Mouse (Mus musculus): ENCODE measurements around the gene Ptprk. TPM values are rescaled to one million over a fixed set of nuclear protein-coding genes. Genes with fewer than 3 reads are reported as not detected.

The Ptprk gene
- total and polyA plus RNA-seq, 2 experiments from 2014 or later, result 25.6 to 70.3 TPM

GRCm38 (mm10) chr10:28366065-28366677, 291.6 kb downstream of the Ptprk start:
- 89% methylated on average over 5 of the region's 5 CpGs for WGBS
- DNase-seq (ENCODE audit: low spot score) (no peak), ATAC-seq (ENCODE audit: insufficient read depth, low read depth) (no peak)
- H3K27me3 ChIP-seq (ENCODE audit: control insufficient read depth, insufficient read depth, low read length), result no peaks in the 10 kb centered on the region
- no peaks in the 10 kb centered on the region for H3K36me3 ChIP-seq (replicated peaks; ENCODE audit: control insufficient read depth, insufficient read depth, low read length)
- no peaks in the 10 kb centered on the region for H3K9me3 ChIP-seq (replicated peaks; ENCODE audit: control insufficient read depth, low read length)
- TF ChIP-seq CTCF (IDR thresholded peaks at IDR 0.05; ENCODE audit: low read depth) (no peak), EP300 (IDR thresholded peaks at IDR 0.05; ENCODE audit: low read depth) (no peak)
- H3K4me3 ChIP-seq (ENCODE audit: low read depth, low read length), result no peak overlapping the region
- no peak overlapping the region for H3K9ac ChIP-seq (replicated peaks; ENCODE audit: low read depth, low read length)
- no peak overlapping the region for H3K4me2 ChIP-seq (ENCODE audit: low read depth, low read length)
- no peak overlapping the region for H3K27ac ChIP-seq (ENCODE audit: low read depth)
- 0 out of 2 replicates have a peak, but pooled peaks cover 10% of the 10 kb centered on the region for H3K4me1 ChIP-seq (ENCODE audit: control insufficient read depth, insufficient read depth)

DNA sequence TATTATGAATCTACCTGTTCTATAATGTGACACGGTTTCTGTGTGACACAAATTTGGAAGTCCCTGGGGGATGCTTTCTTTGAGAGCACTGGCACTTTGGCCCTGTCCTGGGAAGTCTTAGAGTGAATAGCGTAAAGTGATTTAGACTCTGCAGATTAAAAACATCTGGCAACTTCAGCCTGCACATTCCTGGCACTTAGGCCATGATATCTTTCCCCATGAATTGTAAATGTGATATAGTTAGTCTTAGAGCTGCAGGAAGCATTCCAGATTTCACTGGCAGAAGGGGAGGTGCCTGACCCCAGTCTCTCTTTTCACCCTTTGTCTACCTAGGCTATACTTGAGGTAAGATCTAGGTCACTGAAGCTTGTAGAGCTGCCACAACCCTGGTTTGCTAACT, 295.2 kb downstream of the Ptprk start:
- H3K27me3 ChIP-seq (ENCODE audit: control insufficient read depth, insufficient read depth, low read length), result no peaks in the 10 kb centered on the region
- no peak overlapping the region for H3K9ac ChIP-seq (replicated peaks; ENCODE audit: low read depth, low read length)
- H3K4me3 ChIP-seq (ENCODE audit: low read depth, low read length), result no peak overlapping the region
- no peaks in the 10 kb centered on the region for H3K9me3 ChIP-seq (replicated peaks; ENCODE audit: control insufficient read depth, low read length)
- H3K27ac ChIP-seq (ENCODE audit: low read depth), result no peak overlapping the region
- no peak overlapping the region for H3K4me2 ChIP-seq (ENCODE audit: low read depth, low read length)
- 0 out of 2 replicates have a peak, but pooled peaks cover 7% of the 10 kb centered on the region for H3K4me1 ChIP-seq (ENCODE audit: control insufficient read depth, insufficient read depth)
- no peaks in the 10 kb centered on the region for H3K36me3 ChIP-seq (replicated peaks; ENCODE audit: control insufficient read depth, insufficient read depth, low read length)
- ATAC-seq (ENCODE audit: insufficient read depth, low read depth), result no peak
- 18% methylated on average over 2 of the region's 2 CpGs for WGBS
- TF ChIP-seq EP300 (IDR thresholded peaks at IDR 0.05; ENCODE audit: low read depth), result no peak
- TF ChIP-seq CTCF (IDR thresholded peaks at IDR 0.05; ENCODE audit: low read depth), result no peak
- DNase-seq (ENCODE audit: low spot score), result no peak

GRCm38 (mm10) chr10:28374874-28375273, 300.3 kb downstream of the Ptprk start:
- no peaks in the 10 kb centered on the region for H3K9me3 ChIP-seq (replicated peaks; ENCODE audit: control insufficient read depth, low read length)
- WGBS, result 83% methylated on average over 1 of the region's 1 CpGs
- H3K9ac ChIP-seq (replicated peaks; ENCODE audit: low read depth, low read length), result no peak overlapping the region
- H3K4me2 ChIP-seq (ENCODE audit: low read depth, low read length), result no peak overlapping the region
- no peak overlapping the region for H3K4me3 ChIP-seq (ENCODE audit: low read depth, low read length)
- H3K27ac ChIP-seq (ENCODE audit: low read depth), result no peak overlapping the region
- DNase-seq (ENCODE audit: low spot score) (no peak), ATAC-seq (ENCODE audit: insufficient read depth, low read depth) (no peak)
- H3K4me1 ChIP-seq (ENCODE audit: control insufficient read depth, insufficient read depth), result 0 out of 2 replicates have a peak, but pooled peaks cover 4% of the 10 kb centered on the region
- no peak for TF ChIP-seq EP300 (IDR thresholded peaks at IDR 0.05; ENCODE audit: low read depth)
- no peak for TF ChIP-seq CTCF (IDR thresholded peaks at IDR 0.05; ENCODE audit: low read depth)
- no peaks in the 10 kb centered on the region for H3K36me3 ChIP-seq (replicated peaks; ENCODE audit: control insufficient read depth, insufficient read depth, low read length)
- no peaks in the 10 kb centered on the region for H3K27me3 ChIP-seq (ENCODE audit: control insufficient read depth, insufficient read depth, low read length)

DNA sequence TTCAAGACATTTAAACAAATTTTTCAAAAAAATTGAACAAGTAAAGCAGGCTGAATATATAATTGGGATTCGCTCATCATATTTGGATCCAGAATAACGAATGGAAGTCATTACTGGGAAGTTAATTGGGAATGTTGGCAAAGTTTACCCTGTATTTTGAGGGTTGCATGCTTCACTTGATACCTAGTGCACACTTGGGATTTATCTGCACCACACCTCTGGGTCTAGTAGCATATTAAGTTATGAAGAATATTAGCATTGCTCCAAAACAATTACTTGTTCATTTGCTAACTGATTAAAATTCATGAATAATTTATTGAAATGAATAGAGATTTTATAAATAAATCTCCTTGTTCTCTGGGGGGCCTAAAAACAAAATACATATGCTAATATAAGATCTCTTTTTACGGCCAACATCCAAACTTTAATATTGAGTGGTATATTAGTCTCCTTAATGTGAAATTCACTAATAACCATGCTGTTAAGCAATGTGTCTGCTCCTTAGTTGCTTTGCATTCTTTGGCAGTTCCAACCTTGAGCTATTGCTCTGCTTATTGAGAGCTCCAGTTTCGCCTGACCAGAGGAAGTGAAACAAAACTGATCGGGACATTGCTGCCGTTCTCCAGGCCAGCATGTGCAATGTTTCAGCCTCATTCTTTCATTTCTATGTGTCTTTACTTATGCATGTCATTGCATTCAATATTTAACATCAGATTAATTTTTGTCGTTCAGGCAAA, 305.3 kb downstream of the Ptprk start:
- ATAC-seq (ENCODE audit: insufficient read depth, low read depth) (no peak), DNase-seq (ENCODE audit: low spot score) (no peak)
- Histone ChIP-seq H3K4me3 (ENCODE audit: low read depth, low read length) (no peak overlapping the region), H3K36me3 (replicated peaks; ENCODE audit: control insufficient read depth, insufficient read depth, low read length) (peaks cover 8% of the 10 kb centered on the region; the same call in 1 of the 2 replicates), H3K9me3 (replicated peaks; ENCODE audit: control insufficient read depth, low read length) (no peaks in the 10 kb centered on the region), H3K27ac (ENCODE audit: low read depth) (no peak overlapping the region), H3K27me3 (ENCODE audit: control insufficient read depth, insufficient read depth, low read length) (no peaks in the 10 kb centered on the region), H3K4me1 (ENCODE audit: control insufficient read depth, insufficient read depth) (no peaks in the 10 kb centered on the region), H3K9ac (replicated peaks; ENCODE audit: low read depth, low read length) (no peak overlapping the region), H3K4me2 (ENCODE audit: low read depth, low read length) (no peak overlapping the region)
- WGBS, result 90% methylated on average over 7 of the region's 7 CpGs
- TF ChIP-seq EP300 (IDR thresholded peaks at IDR 0.05; ENCODE audit: low read depth) (no peak), CTCF (IDR thresholded peaks at IDR 0.05; ENCODE audit: low read depth) (no peak)

DNA sequence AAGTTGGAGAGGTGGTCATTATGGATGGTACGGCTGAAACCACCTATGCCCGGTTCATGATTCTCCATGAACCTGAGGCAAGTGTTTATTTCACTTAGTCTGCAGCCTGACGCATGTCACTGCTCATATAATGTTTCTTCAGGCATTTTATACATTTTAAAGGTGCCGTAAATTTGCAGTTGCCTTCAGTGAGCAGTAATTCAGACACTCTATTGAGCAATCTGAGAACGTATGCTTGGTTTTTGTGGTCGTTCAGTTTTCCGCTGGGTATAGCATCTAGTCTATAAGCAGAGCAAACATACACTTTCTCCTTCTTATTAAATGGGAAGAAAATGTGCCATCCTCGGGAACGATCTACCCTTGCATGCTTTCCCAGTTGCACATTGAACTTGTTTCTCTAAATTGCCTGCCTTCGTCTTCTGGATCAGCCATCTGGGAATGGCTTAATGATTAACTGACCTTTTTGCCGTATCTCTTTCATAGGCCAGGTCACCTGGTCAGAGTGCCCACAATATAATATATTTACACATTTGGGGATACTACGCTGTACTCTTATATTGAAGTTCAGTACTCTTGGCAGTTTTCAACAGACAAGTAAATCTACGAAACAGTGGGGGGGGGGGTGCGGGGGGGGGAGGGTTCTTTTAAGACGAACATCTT, 313.1 kb downstream of the Ptprk start:
- Histone ChIP-seq H3K9ac (replicated peaks; ENCODE audit: low read depth, low read length) (no peak overlapping the region), H3K36me3 (replicated peaks; ENCODE audit: control insufficient read depth, insufficient read depth, low read length) (peaks cover 8% of the 10 kb centered on the region; the same call in 1 of the 2 replicates), H3K4me2 (ENCODE audit: low read depth, low read length) (no peak overlapping the region), H3K27ac (ENCODE audit: low read depth) (no peak overlapping the region), H3K27me3 (ENCODE audit: control insufficient read depth, insufficient read depth, low read length) (no peaks in the 10 kb centered on the region), H3K4me3 (ENCODE audit: low read depth, low read length) (no peak overlapping the region), H3K4me1 (ENCODE audit: control insufficient read depth, insufficient read depth) (no peaks in the 10 kb centered on the region), H3K9me3 (replicated peaks; ENCODE audit: control insufficient read depth, low read length) (no peaks in the 10 kb centered on the region)
- 95% methylated on average over 15 of the region's 15 CpGs for whole genome bisulfite sequencing
- ATAC-seq (ENCODE audit: insufficient read depth, low read depth), result no peak
- no peak for TF ChIP-seq CTCF (IDR thresholded peaks at IDR 0.05; ENCODE audit: low read depth)
- TF ChIP-seq EP300 (IDR thresholded peaks at IDR 0.05; ENCODE audit: low read depth), result no peak
- no peak for DNase-seq (ENCODE audit: low spot score)
